Mouse (Mus musculus): ENCODE measurements around the gene Rgs3.

Rgs3 gene

DNA sequence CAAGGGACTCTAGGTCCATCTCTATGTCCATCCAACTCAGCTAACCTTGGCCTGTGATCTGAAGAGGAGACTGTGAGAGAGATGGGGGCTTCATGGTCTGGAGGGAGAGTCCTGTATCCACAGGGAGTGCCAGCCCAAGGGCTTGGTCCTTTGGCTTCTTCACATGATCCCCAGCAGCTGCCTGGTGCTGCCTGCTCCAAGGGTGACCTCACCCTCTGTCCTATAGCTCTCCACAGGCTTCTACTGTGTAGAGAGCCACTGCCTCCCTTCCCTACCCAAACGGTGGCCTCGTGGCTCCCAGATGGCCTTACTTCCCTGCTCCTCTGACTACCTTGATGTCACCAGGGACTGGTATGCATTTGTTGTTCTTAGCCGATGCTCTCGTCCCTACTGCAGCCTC lies 92.6 kb downstream of the Rgs3 start:
- DNase-seq (ENCODE audit: extremely low read depth, low read depth, low spot score) = no peak

DNA sequence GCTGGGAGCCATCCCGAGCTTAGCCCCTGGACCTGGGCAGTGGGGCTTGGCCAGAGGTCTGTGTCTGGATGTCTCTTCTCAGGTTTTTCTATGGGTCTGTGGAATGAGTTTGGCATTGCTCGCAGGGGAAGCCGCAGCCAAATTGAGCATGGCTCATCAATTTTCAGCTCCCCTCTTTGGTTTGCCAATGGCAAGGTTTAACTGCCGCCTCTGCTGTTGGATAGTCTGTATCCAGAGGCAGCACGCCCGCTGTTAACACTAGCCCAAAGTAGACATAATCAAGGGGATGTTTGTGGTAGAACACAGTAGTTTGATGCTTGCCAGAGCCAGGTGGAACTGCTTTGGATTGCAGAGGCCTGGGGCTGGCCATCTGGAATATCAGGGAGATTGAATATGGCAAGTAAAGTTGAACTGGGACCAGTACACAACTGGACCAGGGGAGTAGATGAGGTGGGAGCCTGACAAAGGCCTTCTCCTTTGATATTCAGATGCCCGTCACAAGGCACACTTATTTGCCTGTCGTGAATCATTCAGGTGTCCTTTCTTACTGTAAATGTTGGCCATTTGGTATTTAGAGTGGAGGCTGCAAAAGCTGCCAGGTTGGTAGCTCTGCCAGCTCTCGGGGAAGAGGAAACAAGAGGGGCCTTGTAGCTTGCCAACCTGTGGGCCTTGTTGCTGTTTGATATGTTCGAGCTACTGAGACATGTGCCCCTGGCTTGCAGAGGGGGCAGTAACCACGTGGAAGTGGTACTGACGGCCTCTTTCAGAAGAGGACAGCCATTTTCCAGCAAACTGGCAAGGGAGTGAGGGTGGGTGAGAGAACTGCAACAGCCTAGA lies 93.5 kb downstream of the Rgs3 start:
- DNase-seq (ENCODE audit: extremely low read depth, low read depth, low spot score) = no peak

DNA sequence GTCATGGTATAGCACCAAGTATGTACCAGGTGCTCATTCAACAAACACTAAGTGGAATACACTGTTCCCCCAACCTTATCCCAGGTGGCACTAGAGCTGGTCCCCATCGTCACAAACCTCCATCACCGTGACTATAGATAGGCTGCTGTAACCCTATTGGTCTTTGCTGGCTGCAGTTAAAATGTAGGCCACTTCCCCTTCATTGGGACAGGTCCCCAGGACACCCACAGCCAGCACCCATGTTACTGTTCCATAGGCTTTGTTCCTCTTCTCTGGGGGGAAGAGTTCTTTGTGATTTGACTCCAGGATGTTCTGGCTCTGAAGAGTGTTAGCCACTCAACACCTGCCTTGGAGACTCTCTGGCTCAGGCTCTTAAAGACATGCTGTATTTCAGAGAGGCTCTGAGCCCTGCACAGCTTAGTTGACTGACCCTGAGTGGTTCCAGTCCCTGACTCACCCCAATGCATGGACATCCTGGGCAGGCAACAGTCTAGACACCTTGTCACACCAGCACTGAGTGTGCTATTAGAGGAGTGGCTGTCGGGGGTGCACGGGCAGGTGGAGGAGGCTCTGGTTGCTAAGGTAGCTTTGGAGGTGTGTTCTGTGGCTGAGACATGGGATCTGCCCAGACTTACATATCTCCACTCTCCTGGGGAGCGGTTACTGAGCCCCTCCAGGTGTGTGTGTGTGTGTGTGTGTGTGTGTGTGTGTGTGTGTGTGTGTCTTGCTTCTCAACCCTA lies 94.4 kb downstream of the Rgs3 start:
- DNase-seq (ENCODE audit: extremely low read depth, low read depth, low spot score) = no peak

DNA sequence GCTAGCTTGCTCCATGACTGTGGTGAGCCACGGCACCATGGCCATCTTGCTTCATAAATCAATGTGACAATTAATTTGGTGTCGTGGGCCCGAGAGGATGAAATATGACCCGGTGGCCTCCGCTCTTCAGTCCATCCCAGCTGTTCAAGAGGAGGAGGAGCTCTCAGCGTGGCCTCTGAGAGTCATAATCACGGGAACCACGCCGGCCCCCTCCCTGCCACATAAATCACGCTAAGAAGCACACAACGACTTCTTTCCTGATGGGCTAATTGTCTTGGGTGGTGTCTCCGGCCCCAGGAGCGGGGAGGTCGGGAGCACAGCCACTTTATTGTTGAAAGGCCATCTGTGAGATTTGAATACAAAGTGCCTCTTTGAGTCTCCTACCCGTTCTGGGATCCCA lies 99.6 kb downstream of the Rgs3 start:
- DNase-seq (ENCODE audit: extremely low read depth, low read depth, low spot score) = no peak

GRCm38 (mm10) chr4:62659861-62660553 lies 100.4 kb downstream of the Rgs3 start:
- DNase-seq (ENCODE audit: extremely low read depth, low read depth, low spot score) = no peak

GRCm38 (mm10) chr4:62660554-62660864 lies 100.9 kb downstream of the Rgs3 start:
- no peak for DNase-seq (ENCODE audit: extremely low read depth, low read depth, low spot score)

DNA sequence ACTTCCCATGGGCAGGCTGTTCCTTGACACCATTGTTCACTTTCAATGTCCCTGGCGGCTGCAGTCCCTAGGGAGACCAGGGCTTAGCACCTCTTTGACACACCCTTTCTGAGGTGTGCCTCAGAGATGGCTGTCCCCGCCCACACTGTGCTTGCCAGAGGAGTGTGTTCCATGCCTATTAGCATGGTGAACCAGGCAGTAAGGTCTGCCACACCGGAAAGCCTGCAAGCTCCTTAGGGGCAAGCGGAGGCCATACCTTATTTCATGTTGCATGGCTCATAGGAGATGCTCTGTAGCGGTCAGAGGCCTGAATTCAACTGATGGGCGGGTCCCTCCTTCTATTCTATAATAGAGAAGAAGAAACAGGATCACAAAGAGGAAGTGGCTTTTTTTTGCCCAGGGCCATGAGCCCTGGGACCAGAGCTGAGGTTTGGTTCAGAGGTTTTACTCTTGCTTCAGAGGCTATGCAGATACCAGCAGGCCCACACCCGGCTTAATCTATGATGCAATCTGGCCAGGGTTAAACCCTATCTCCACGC lies 101.7 kb downstream of the Rgs3 start:
- no peak for DNase-seq (ENCODE audit: extremely low read depth, low read depth, low spot score)

GRCm38 (mm10) chr4:62663348-62663747 lies 103.7 kb downstream of the Rgs3 start:
- DNase-seq (ENCODE audit: extremely low read depth, low read depth, low spot score) = no peak

GRCm38 (mm10) chr4:62665842-62666241 lies 106.2 kb downstream of the Rgs3 start:
- DNase-seq (ENCODE audit: extremely low read depth, low read depth, low spot score) = no peak

- no peak for DNase-seq (ENCODE audit: extremely low read depth, low read depth, low spot score)
Observed at GRCm38 (mm10) chr4:62668666-62669065, 109.0 kb downstream of the Rgs3 start.

GRCm38 (mm10) chr4:62669094-62670071 lies 109.7 kb downstream of the Rgs3 start:
- DNase-seq (ENCODE audit: extremely low read depth, low read depth, low spot score) = no peak

DNA sequence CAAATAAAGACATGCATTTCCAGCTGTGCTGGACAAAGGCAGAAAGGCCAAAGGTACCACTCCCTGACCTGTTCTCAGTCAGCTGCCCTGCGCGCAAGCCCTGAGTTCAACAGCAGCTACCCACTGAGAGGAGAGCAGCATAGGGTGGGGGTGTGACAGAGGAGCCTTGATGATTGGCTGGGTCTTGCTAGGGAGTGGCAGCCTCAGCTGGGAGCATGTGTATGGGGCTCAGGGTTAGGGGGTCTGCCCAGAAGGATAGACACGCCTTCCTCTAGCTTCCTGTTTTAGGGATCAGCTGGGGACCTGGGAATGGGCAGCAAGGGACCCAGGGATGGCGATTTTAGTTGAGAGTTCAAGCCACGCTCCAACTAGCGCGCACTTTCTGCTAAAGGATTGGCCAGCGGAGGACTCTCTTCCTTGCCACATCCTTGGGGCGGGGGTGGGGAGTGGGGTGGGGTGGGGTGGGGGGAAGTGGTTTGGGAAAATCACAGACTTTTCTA lies 113.9 kb downstream of the Rgs3 start:
- DNase-seq (ENCODE audit: extremely low read depth, low read depth, low spot score) = no peak

DNA sequence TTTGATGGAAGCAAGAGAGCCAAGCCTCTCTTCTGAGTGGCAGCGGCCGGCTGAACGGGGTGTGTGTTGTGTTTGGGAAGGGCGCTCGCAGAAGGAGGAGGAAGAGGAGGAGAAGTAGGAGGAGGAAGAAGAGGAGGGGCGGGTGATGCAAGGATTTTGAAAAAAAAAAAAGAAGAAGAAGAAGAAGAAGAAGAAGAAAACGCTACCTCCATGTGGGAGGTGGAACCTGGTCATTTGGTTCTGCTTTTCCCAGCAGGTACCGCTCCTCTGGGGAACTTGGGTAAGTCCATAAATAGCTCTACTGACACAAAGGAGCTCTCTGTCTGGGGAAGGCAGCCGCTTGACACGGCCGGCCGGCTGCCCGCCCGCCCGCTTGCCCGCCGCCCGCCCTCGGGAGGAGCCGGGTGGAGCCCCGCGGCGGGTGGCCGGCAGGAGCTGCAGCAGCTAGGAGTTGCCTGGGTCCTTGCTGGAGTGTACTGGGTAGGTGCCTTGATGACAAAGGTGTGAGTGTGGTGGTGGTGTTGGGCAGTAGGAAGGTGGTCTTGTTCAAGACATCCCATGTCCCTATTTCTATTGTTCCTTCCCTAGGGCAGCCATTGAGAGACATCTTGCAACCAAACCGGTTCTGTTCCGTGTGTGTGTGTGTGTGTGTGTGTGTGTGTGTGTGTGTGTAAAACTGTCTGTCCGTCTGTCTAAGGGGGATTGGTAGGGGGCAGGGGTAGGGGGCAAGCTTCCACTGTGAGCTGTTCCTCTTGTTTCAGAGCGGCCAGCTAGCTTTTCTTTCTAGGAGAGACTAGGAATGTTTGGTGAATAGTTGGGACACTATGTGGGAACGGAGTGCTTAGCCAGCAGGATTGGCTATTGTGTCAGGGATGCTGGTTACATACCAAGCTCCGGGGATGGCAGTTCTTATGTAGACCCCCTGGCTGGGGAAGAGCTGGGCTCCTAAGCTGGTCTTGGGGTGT lies 114.7 kb downstream of the Rgs3 start:
- no peak for DNase-seq (ENCODE audit: extremely low read depth, low read depth, low spot score)

DNA sequence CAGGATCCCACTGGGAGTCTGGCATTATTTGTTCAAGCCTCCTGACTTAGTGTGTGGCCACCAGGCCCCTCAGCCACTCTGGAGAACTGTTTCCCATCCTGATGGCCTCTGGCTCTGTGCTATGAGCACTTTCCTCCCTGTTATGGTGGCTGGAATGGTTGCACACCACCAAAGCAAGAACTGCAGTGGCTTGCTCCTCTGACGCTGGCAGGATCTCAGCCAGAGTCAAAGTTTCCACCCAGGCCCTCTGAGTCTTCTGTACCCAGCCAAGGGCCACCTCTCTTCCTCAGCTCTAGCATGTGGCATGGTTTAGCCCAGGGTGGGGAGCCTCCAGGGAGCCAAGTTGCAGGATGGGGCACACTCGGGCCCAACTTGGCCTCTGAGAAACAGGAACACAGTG lies 115.7 kb downstream of the Rgs3 start:
- no peak for DNase-seq (ENCODE audit: extremely low read depth, low read depth, low spot score)

- DNase-seq (ENCODE audit: extremely low read depth, low read depth, low spot score) = no peak
Observed at GRCm38 (mm10) chr4:62677047-62677737, 117.5 kb downstream of the Rgs3 start.

DNA sequence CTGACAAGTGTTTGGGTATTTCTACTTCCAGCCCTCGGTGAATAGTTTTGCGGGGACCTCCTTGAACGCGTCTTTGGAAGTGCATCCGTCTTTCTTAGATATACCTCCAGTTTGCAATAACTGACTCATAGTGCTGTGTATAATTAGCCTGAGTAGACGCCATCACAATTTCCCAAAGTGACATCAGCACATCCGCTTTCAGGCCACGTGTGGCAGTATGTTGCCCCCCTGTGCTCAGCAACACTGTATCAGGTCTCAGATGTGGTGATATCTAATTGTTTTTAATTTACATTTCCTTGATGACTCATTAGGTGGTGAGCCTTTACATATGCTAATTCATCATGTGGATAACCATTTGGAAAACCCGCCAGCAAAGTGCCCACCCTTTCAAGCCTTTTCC lies 119.5 kb downstream of the Rgs3 start:
- no peak for DNase-seq (ENCODE audit: extremely low read depth, low read depth, low spot score)

GRCm38 (mm10) chr4:62681467-62681866 lies 121.8 kb downstream of the Rgs3 start:
- no peak for DNase-seq (ENCODE audit: extremely low read depth, low read depth, low spot score)

DNA sequence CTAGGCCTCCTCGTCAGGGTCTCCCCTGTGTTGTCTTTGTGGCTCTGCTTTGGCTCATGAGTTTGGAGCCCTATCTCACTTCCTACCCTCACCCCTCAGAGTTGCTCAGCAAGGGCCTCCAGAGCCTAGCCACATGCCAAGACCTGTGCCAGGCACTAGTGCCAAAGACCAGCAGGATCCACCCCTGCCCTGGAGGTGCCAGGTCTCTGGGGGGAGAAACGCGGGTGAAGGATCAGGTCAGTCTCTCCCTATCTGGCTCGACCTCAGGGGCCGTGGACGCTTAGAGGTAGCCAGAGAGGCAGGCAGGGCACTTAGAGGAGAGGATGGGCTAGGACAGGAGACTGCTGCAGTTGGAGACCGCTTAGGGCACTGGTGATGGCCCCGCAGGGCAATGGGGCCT lies 122.7 kb downstream of the Rgs3 start:
- no peak for DNase-seq (ENCODE audit: extremely low read depth, low read depth, low spot score)

GRCm38 (mm10) chr4:62683148-62683547 lies 123.5 kb downstream of the Rgs3 start:
- DNase-seq (ENCODE audit: extremely low read depth, low read depth, low spot score) = no peak
